Mouse (Mus musculus) CH12.LX (cell line): ENCODE results near the gene Yif1b. TPM values are rescaled to one million over a fixed set of nuclear protein-coding genes. Genes with fewer than 3 reads are reported as not detected.

Experiments used
- polyA plus RNA-seq: library from polyadenylated mRNA; unstranded; fragments of >175 nt; gene quantifications from 2 replicates; pipeline ENCODE4 v1.2.1, GENCODE M21; 2012; ENCODE audit warnings: low read depth; ENCODE audit not compliant: insufficient read length
- total RNA-seq, 2 experiments: library from RNA; depleted of rRNA; stranded (reverse); fragments of 300-350 nt in 1 of 2; fragments of >200 nt in 1 of 2; gene quantifications; 2 replicates each; pipeline ENCODE4 v1.2.3; 2012 to 2014

Gene Yif1b
- total and polyA plus RNA-seq, 3 experiments, result 63.0 to 99.4 (median 69.4) TPM

Other genes starting within 250 kb of the Yif1b start
- 0.63 and 0.68 TPM in 2 replicates for gene Ryr1, start 113.2 kb upstream of the Yif1b start, total RNA-seq (2012; rRNA removed)
- 0.43 TPM in 2 replicates for gene Ryr1, start 113.2 kb upstream of the Yif1b start, total RNA-seq (2014; rRNA removed)
- 0.86 and 1.1 TPM in 2 replicates for gene Ryr1, start 113.2 kb upstream of the Yif1b start, polyA plus RNA-seq
- gene Rasgrp4, start 103.5 kb upstream of the Yif1b start, total RNA-seq (2012; rRNA removed), result 0.88 and 1.4 TPM in 2 replicates
- gene Rasgrp4, start 103.5 kb upstream of the Yif1b start, total RNA-seq (2014; rRNA removed), result 0.26 and 0.58 TPM in 2 replicates
- gene Rasgrp4, start 103.5 kb upstream of the Yif1b start, polyA plus RNA-seq, result 2.9 and 3.2 TPM in 2 replicates
- 13.8 and 14.5 TPM in 2 replicates for gene Fam98c, start 82.1 kb upstream of the Yif1b start, total RNA-seq (2012; rRNA removed)
- 13.0 and 14.1 TPM in 2 replicates for gene Fam98c, start 82.1 kb upstream of the Yif1b start, total RNA-seq (2014; rRNA removed)
- 15.2 and 17.9 TPM in 2 replicates for gene Fam98c, start 82.1 kb upstream of the Yif1b start, polyA plus RNA-seq
- 0.30 and 0.38 TPM in 2 replicates for gene Ggn, start 68.1 kb upstream of the Yif1b start, total RNA-seq (2012; rRNA removed)
- gene Ggn, start 68.1 kb upstream of the Yif1b start, total RNA-seq (2014; rRNA removed), result 0.13 TPM in 1 of 2 replicates, not detected in the other
- 1.0 and 1.5 TPM in 2 replicates for gene Ggn, start 68.1 kb upstream of the Yif1b start, polyA plus RNA-seq
- 2.2 and 3.3 TPM in 2 replicates for gene Spred3, start 67.9 kb upstream of the Yif1b start, total RNA-seq (2012; rRNA removed)
- gene Spred3, start 67.9 kb upstream of the Yif1b start, total RNA-seq (2014; rRNA removed), result 1.2 and 1.6 TPM in 2 replicates
- 6.0 and 6.6 TPM in 2 replicates for gene Spred3, start 67.9 kb upstream of the Yif1b start, polyA plus RNA-seq
- 321 and 335 TPM in 2 replicates for gene Psmd8, start 57.6 kb upstream of the Yif1b start, total RNA-seq (2012; rRNA removed)
- 455 and 479 TPM in 2 replicates for gene Psmd8, start 57.6 kb upstream of the Yif1b start, total RNA-seq (2014; rRNA removed)
- gene Psmd8, start 57.6 kb upstream of the Yif1b start, polyA plus RNA-seq, result 308 and 348 TPM in 2 replicates
- gene Catsperg1, start 24.3 kb upstream of the Yif1b start, total RNA-seq (2012; rRNA removed), result 0.38 and 0.93 TPM in 2 replicates
- 0.68 and 0.72 TPM in 2 replicates for gene Catsperg1, start 24.3 kb upstream of the Yif1b start, total RNA-seq (2014; rRNA removed)
- gene Catsperg1, start 24.3 kb upstream of the Yif1b start, polyA plus RNA-seq, result 1.4 and 2.0 TPM in 2 replicates
- gene Kcnk6, start 5.8 kb upstream of the Yif1b start, total RNA-seq (2012; rRNA removed), result 4.0 TPM in 2 replicates
- 1.2 and 2.2 TPM in 2 replicates for gene Kcnk6, start 5.8 kb upstream of the Yif1b start, total RNA-seq (2014; rRNA removed)
- 1.2 and 1.9 TPM in 2 replicates for gene Kcnk6, start 5.8 kb upstream of the Yif1b start, polyA plus RNA-seq
- 3.7 and 5.8 TPM in 2 replicates for gene 2200002D01Rik, start 10.1 kb downstream of the Yif1b start, total RNA-seq (2012; rRNA removed)
- not detected in 2 replicates for gene 2200002D01Rik, start 10.1 kb downstream of the Yif1b start, total RNA-seq (2014; rRNA removed)
- gene 2200002D01Rik, start 10.1 kb downstream of the Yif1b start, polyA plus RNA-seq, result not detected in 2 replicates
- gene Spint2, start 43.6 kb downstream of the Yif1b start, total RNA-seq (2012; rRNA removed), result 25.6 and 29.1 TPM in 2 replicates
- not detected in 2 replicates for gene Spint2, start 43.6 kb downstream of the Yif1b start, total RNA-seq (2014; rRNA removed)
- 3.7 and 4.1 TPM in 2 replicates for gene Spint2, start 43.6 kb downstream of the Yif1b start, polyA plus RNA-seq
- not detected in 2 replicates for gene Ppp1r14a, start 51.0 kb downstream of the Yif1b start, total RNA-seq (2012; rRNA removed)
- not detected in 2 replicates for gene Ppp1r14a, start 51.0 kb downstream of the Yif1b start, total RNA-seq (2014; rRNA removed)
- gene Ppp1r14a, start 51.0 kb downstream of the Yif1b start, polyA plus RNA-seq, result not detected in 2 replicates
- gene Dpf1, start 65.6 kb downstream of the Yif1b start, total RNA-seq (2012; rRNA removed), result 1.3 and 3.0 TPM in 2 replicates
- gene Dpf1, start 65.6 kb downstream of the Yif1b start, total RNA-seq (2014; rRNA removed), result 0.35 and 0.38 TPM in 2 replicates
- 0.97 and 1.9 TPM in 2 replicates for gene Dpf1, start 65.6 kb downstream of the Yif1b start, polyA plus RNA-seq